Mouse (Mus musculus): ENCODE results near the gene Etfdh. TPM values are rescaled to one million over a fixed set of nuclear protein-coding genes. Genes with fewer than 3 reads are reported as not detected.

Gene Etfdh
- polyA plus RNA-seq, 1 experiment from 2014 or later: 187 TPM

- Histone ChIP-seq H3K9ac (peak overlapping the region; percentile 69), H3K27me3 (no peaks in the 10 kb centered on the region), H3K36me3 (peaks cover 14% of the 10 kb centered on the region), H3K9me3 (replicated peaks) (no peaks in the 10 kb centered on the region), H3K4me3 (peak overlapping the region; percentile 74), H3K4me1 (replicated peaks) (peaks cover 8% of the 10 kb centered on the region), H3K4me2 (peak overlapping the region; percentile 70), H3K27ac (peak overlapping the region; percentile 88)
- no peak for ATAC-seq (replicated peaks; ENCODE audit: insufficient number of reproducible peaks, insufficient read depth, low FRiP score, low read depth)
- WGBS: 15% methylated on average over 10 of the region's 10 CpGs
These were observed 1.7 kb downstream of the Etfdh start for GRCm38 (mm10) chr3:79627484-79628181.

DNA sequence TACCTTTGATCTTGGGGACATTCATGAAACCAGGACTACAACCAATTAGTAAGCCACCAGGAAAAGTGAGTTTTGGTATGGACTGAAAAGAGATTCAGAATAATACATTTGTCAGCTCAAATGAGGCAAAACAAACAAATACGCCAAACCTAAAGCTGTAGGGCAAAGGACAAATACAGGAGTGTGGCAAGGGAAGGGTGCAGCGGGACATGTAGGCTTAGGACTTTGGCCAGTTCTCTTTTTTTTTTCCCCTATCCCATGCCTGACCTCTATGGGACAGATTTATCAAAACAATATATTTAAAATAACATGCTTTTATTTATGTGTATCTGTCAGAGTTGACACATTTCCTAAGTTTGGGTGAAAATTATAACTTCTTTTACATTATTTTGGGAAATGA, 19.4 kb downstream of the Etfdh start:
- no peak for ATAC-seq (replicated peaks; ENCODE audit: insufficient number of reproducible peaks, insufficient read depth, low FRiP score, low read depth)
- Histone ChIP-seq H3K36me3 (peaks cover 68% of the 10 kb centered on the region), H3K4me3 (no peak overlapping the region), H3K4me1 (replicated peaks) (no peaks in the 10 kb centered on the region), H3K27me3 (no peaks in the 10 kb centered on the region), H3K9me3 (replicated peaks) (no peaks in the 10 kb centered on the region), H3K9ac (no peak overlapping the region), H3K27ac (no peak overlapping the region), H3K4me2 (no peak overlapping the region)
- 94% methylated on average over 2 of the region's 2 CpGs for WGBS

GRCm38 (mm10) chr3:79595468-79595867, 33.8 kb downstream of the Etfdh start:
- Histone ChIP-seq H3K36me3 (peaks cover 57% of the 10 kb centered on the region), H3K27ac (no peak overlapping the region; the same call in 1 of the 2 replicates), H3K9ac (no peak overlapping the region), H3K27me3 (no peaks in the 10 kb centered on the region), H3K4me2 (no peak overlapping the region), H3K4me3 (no peak overlapping the region), H3K4me1 (replicated peaks) (peaks cover 16% of the 10 kb centered on the region), H3K9me3 (replicated peaks) (no peaks in the 10 kb centered on the region)
- no peak for ATAC-seq (replicated peaks; ENCODE audit: insufficient number of reproducible peaks, insufficient read depth, low FRiP score, low read depth)
- 50% methylated on average over 7 of the region's 7 CpGs for whole genome bisulfite sequencing

DNA sequence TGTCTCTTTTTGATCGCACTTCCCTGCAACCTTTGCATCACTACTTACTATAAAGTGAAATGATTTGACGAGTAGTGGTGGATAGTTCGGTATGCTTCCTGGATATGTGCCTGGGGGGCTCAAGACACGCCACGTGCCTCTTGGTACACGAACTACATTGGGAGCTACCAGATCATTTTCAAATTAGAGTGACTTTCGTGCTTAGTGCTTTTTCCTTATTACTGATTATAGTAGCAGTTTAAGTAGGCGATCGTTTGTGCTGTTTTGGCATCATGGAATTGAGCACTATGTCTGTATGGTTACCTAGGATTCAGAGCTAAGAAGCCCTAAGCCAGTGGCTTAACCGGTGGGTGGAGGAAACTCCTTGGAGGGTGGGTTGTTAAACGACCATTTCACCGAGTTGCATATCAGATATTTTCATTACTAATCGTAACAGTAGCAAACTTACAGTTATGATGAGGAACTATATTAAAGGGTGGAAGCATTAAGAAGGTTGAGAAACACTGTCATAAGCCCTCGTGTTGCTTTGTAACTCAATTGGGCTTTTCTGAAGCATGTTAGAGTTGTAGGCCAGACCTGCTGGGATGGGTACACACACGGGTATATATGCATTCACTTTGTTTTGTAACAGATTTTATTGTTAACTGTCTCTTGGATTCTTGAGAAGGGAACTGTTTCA, 37.4 kb downstream of the Etfdh start:
- Histone ChIP-seq H3K4me3 (peak overlapping the region; percentile 88), H3K9me3 (replicated peaks) (no peaks in the 10 kb centered on the region), H3K27ac (peak overlapping the region; percentile 88), H3K4me1 (replicated peaks) (peaks cover 18% of the 10 kb centered on the region), H3K9ac (peak overlapping the region; percentile 87), H3K36me3 (peaks cover 29% of the 10 kb centered on the region), H3K4me2 (peak overlapping the region; percentile 69), H3K27me3 (no peaks in the 10 kb centered on the region)
- 2% methylated on average over 15 of the region's 15 CpGs for WGBS
- no peak; the same call in 1 of the 2 replicates for ATAC-seq (replicated peaks; ENCODE audit: insufficient number of reproducible peaks, insufficient read depth, low FRiP score, low read depth)

GRCm38 (mm10) chr3:79590863-79591792, 38.2 kb downstream of the Etfdh start, which contains the start of gene Ppid:
Ppid (plus strand) TSS chr3:79591342.
- peak within 1 kb of the TSS; percentile 87 for H3K9ac ChIP-seq
- H3K36me3 ChIP-seq: peaks cover 21% of the 10 kb centered on the region
- H3K27ac ChIP-seq: peak within 1 kb of the TSS; percentile 88
- H3K4me3 ChIP-seq: peak within 1 kb of the TSS; percentile 88
- H3K9me3 ChIP-seq (replicated peaks): no peaks in the 10 kb centered on the region
- ATAC-seq (replicated peaks; ENCODE audit: insufficient number of reproducible peaks, insufficient read depth, low FRiP score, low read depth): peak; percentile 81
- peaks cover 19% of the 10 kb centered on the region for H3K4me1 ChIP-seq (replicated peaks)
- H3K27me3 ChIP-seq: no peaks in the 10 kb centered on the region
- H3K4me2 ChIP-seq: peak within 1 kb of the TSS; percentile 69
- 3% methylated on average over 63 of the region's 63 CpGs for WGBS

- Histone ChIP-seq H3K36me3 (peaks cover 9% of the 10 kb centered on the region), H3K4me3 (no peak overlapping the region), H3K9me3 (replicated peaks) (no peaks in the 10 kb centered on the region), H3K9ac (no peak overlapping the region), H3K27ac (no peak overlapping the region), H3K27me3 (no peaks in the 10 kb centered on the region), H3K4me2 (no peak overlapping the region), H3K4me1 (replicated peaks) (peaks cover 14% of the 10 kb centered on the region)
- 70% methylated on average over 2 of the region's 2 CpGs for WGBS
- no peak for ATAC-seq (replicated peaks; ENCODE audit: insufficient number of reproducible peaks, insufficient read depth, low FRiP score, low read depth)
These were observed 39.6 kb downstream of the Etfdh start for GRCm38 (mm10) chr3:79589671-79590070.

DNA sequence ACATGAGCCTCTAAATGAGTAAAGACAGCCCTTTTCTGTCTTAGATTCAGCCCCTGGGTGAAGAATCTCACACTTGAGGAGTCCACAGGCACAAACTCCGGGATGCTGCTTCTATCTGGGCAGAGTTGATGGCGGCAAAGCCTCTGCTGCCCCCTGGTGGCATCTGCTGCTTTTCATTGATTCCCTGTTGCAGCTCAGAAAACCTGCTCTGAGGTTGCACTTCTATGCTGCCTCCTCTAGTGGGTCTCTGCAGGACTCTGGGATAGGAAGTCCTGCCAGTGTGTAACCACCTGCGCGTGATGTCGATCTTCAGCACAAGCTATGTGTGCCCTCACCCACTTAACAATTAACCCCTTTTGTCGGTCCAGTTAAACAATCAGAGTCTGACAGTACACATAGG, 42.5 kb downstream of the Etfdh start:
- peak; percentile 57 for ATAC-seq (replicated peaks; ENCODE audit: insufficient number of reproducible peaks, insufficient read depth, low FRiP score, low read depth)
- Histone ChIP-seq H3K9me3 (replicated peaks) (no peaks in the 10 kb centered on the region), H3K27ac (no peak overlapping the region), H3K4me2 (no peak overlapping the region), H3K4me3 (no peak overlapping the region), H3K4me1 (replicated peaks) (0 out of 2 replicates have a peak, but pooled peaks cover 3% of the 10 kb centered on the region), H3K36me3 (no peaks in the 10 kb centered on the region), H3K27me3 (no peaks in the 10 kb centered on the region), H3K9ac (no peak overlapping the region)
- 6% methylated on average over 6 of the region's 6 CpGs for WGBS

GRCm38 (mm10) chr3:79579891-79580575, 49.3 kb downstream of the Etfdh start:
- H3K9ac ChIP-seq: no peak overlapping the region
- no peak overlapping the region for H3K4me2 ChIP-seq
- 53% methylated on average over 5 of the region's 5 CpGs for WGBS
- H3K4me1 ChIP-seq (replicated peaks): peaks cover 11% of the 10 kb centered on the region
- H3K27ac ChIP-seq: no peak overlapping the region
- ATAC-seq (replicated peaks; ENCODE audit: insufficient number of reproducible peaks, insufficient read depth, low FRiP score, low read depth): no peak
- no peak overlapping the region for H3K4me3 ChIP-seq
- H3K27me3 ChIP-seq: no peaks in the 10 kb centered on the region
- no peaks in the 10 kb centered on the region for H3K9me3 ChIP-seq (replicated peaks)
- H3K36me3 ChIP-seq: no peaks in the 10 kb centered on the region

DNA sequence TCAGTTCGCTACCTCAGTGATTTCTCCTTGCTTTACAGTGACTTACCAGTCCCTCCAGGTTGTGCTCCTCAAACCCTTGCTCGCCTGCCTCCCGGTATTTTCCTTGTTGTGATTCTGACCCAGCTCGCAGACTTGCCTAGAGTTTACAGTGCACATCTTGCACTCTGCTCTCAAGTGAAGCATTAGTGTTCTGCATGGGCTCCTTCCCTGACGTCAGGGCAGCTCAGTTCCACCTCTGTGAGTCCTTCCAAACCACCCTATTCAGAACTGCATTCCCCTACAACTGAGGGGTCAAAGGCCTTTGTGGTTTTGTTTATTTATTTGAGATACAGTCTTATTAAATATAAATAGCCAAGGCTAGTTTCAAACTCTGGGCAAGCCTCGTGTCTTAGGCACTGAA, 51.1 kb downstream of the Etfdh start:
- Histone ChIP-seq H3K36me3 (no peaks in the 10 kb centered on the region), H3K4me3 (no peak overlapping the region), H3K4me1 (replicated peaks) (peaks cover 11% of the 10 kb centered on the region), H3K9ac (no peak overlapping the region), H3K27ac (no peak overlapping the region), H3K27me3 (no peaks in the 10 kb centered on the region), H3K4me2 (no peak overlapping the region), H3K9me3 (replicated peaks) (no peaks in the 10 kb centered on the region)
- ATAC-seq (replicated peaks; ENCODE audit: insufficient number of reproducible peaks, insufficient read depth, low FRiP score, low read depth): no peak
- WGBS: 81% methylated on average over 6 of the region's 6 CpGs

DNA sequence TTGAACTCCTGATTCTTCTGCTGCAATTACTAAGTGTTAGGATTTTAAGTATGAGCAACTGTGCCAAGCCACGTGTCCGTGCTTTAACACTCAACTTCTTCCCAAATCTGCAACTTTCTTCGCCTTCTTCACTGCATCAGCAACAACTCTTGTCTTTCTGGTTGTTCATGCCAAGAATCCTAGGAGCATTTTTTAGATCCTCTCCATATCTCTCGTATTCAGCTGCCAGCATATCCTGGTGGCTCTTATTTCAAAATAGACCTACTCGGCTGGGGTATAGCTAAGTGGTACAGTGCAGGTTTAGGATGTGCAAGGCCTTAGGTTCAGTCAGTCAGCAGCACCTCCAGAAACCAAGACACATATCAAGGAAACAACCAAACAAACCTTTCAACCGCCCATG, 51.7 kb downstream of the Etfdh start:
- no peaks in the 10 kb centered on the region for H3K36me3 ChIP-seq
- ATAC-seq (replicated peaks; ENCODE audit: insufficient number of reproducible peaks, insufficient read depth, low FRiP score, low read depth): no peak
- no peak overlapping the region for H3K4me3 ChIP-seq
- H3K27me3 ChIP-seq: no peaks in the 10 kb centered on the region
- peaks cover 11% of the 10 kb centered on the region for H3K4me1 ChIP-seq (replicated peaks)
- H3K9ac ChIP-seq: no peak overlapping the region
- H3K27ac ChIP-seq: no peak overlapping the region
- H3K9me3 ChIP-seq (replicated peaks): no peaks in the 10 kb centered on the region
- WGBS: 58% methylated on average over 6 of the region's 6 CpGs
- no peak overlapping the region for H3K4me2 ChIP-seq

Measured in heart, embryonic 15.5 days (tissue).